Mouse (Mus musculus): ENCODE data around the gene Dact1.
A peak's percentile ranks its signal among the peaks of the same experiment; 100 is the strongest.

Gene Dact1

DNA sequence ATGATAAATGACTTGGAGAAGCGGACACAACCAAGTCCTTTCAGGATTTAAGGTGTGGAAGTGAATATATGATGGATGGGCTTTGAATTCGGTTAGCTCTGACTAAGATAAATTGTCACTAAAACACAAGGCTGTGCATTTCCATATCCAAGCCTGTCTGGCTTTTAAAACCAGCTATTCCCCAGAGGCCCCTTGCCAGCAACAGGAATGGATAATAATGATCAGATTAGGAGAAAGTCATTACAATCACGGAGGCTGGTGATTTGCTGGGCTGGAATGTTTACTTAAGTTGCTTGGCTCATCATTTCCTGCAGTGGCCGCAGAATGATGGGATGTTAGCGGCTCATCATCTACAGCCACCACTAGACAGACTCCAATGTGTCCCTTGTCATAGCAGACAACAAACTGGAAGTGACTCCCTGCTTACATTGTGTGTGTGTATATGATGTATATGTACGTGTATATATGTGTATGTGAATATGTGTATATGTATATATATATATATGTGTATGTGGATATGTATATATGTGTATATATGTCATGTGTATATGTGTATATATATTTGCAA lies 28.3 kb downstream of the Dact1 start:
- no peak for DNase-seq

DNA sequence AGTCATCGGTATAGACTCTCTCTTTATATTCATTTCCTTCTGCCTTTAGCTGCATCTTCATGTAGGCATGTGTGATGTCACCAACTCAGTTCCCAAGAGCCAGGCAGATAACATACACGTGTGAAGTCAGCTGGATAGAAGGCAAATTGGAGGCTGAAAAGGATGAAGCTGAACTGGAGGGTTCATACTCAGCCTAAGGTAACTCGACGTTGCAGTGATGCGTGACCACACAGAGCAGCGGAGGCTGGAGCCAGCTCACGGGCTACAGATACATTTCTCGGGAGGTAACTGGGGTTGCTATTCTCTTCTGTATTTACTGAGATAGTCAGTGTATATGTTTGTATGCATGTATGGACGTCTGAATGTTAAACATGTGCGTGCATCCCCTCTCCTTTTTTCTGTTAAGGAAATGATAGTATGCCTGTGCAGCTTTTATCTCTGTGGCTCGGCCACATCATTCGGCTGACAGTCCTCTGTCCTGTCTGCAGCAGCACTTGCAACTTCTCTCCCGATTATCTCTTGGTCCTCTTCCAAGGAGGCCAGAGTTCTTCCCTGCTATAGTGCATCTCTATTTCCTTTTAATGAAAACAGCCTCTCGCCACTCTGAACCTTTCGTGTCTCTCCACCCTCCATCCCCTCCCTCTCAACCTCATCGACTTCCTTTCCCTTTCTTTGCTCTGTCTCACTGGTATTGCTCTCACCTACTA lies 29.6 kb downstream of the Dact1 start:
- no peak for DNase-seq

DNA sequence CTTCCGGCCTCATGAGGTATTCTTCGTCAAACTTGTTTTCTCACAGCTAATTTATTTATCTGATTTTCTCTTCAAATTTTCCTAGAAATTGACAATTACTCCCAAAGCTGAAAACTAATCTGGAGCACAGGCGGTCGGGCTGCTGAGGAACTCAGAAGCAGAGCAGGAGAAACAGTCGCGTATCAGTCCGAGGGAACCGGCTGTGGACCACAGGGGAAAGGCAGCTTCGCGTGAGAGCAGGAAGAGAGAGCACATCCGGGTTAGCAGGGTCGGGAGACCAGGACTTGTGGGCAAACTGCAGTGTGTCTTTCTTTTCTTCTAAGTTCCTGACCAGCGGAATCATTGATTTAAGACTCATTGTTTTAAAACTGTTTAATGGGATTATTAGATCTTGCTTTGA lies 32.7 kb downstream of the Dact1 start:
- DNase-seq, result no peak

- DNase-seq, result no peak
These were observed 35.8 kb downstream of the Dact1 start for GRCm38 (mm10) chr12:71345471-71345870.

DNA sequence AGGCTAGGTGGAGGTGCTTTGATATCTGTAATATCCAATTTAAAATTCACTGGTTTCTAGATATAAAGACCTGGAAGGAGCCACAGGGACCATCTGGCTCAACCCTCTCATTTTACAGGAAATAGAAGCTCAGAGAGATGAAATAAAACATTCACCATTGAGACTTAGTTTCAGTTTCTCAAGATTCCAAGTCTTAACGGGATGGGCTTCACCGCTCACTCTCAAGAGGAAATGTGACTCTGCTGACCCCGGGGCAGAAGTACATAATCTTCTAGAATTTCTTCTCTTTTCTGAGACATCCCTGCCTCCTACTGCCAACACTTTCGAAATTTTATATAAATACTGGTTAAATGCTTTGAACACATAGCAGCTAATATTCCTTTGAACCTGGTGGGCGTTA lies 36.4 kb downstream of the Dact1 start:
- no peak for DNase-seq

- no peak for DNase-seq
These were observed 38.8 kb downstream of the Dact1 start for GRCm38 (mm10) chr12:71348401-71348896.

DNA sequence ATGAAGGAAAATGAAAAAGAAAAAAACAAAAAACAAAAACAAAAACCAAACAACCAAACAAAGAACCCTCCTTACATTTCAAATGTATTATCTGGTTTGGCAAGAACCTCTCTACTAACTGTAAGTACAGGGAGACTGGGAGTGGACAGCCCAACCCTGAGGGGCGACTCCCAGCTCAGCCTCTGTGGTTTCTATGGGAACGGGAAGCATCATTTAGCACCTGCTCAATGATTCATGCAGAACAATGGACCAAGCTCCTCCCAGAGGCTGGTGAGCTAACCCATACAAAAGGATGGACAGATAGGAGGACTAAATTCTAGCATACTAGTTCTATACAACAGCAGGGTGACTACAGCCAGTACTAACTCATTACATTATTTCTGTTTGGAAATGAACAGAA lies 40.4 kb downstream of the Dact1 start:
- DNase-seq, result no peak

- DNase-seq, result no peak
These were observed 45.0 kb downstream of the Dact1 start for GRCm38 (mm10) chr12:71354656-71355055.

- DNase-seq, result no peak
These were observed 45.4 kb downstream of the Dact1 start for GRCm38 (mm10) chr12:71355092-71355491.

- no peak for DNase-seq
These were observed 51.9 kb downstream of the Dact1 start for GRCm38 (mm10) chr12:71361616-71362015.

- no peak for DNase-seq
These were observed 52.7 kb downstream of the Dact1 start for GRCm38 (mm10) chr12:71362425-71362824.

- DNase-seq, result peak; percentile 30 to 49
These were observed 54.4 kb downstream of the Dact1 start for GRCm38 (mm10) chr12:71364106-71364505.

DNA sequence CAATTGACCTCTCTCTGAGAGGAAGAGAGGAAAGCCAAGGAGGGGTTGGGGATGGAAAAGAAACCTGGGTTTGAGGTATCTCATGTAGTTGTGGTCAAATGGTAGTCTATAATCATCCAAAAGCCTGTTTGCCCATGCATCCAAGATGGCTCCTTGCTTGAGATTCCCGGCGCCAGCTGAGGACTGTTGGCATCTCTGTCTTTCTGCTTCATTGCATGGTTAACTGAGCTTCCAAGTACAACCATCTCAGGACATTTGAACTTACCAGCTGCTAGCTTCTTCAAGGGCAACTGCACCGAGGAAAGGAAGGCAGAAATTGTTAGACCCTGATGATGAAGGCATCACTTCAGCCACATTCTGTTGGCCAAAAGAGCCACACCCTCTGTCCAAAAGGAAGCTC lies 54.8 kb downstream of the Dact1 start:
- no peak for DNase-seq

DNA sequence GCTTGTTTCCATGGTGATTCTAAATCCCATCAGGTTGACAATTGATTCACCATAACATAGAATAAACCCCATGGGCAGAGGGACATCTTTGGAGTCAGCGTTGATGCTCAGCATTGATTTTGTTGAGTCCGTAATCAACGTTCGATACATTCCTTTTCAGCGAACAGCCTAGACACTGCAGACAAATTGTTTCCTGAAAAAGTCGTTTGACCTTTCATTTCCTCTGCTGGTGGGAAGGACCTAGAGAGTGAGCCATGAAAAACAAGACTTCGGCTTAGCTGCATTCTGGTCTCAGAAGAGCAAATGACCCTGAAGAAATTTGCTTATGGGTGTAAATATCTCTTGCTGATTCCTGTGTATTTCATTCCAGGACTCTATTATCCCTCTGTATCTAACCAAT lies 55.5 kb downstream of the Dact1 start:
- DNase-seq, result no peak

- peak; percentile 68 to 73 for DNase-seq
These were observed 56.5 kb downstream of the Dact1 start for GRCm38 (mm10) chr12:71366175-71366574.

DNA sequence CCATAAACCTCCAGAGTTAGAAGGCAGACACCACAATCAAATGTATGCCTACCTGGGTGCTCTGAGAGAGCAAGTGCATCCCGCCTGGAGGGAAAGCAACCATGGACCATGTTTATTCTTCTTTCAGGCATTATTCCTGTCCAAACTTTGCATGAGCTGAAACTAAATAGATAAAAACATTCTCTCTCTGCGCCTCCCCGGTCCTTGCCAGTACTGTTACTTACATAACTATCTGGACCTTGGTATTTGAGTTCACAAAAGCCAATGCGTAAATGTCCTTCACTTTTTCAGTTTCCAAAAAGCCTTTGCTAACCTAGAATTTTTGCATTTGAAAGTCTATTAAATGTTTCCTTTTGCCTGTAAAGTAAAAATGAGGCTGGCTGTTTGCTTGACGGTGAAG lies 58.9 kb downstream of the Dact1 start:
- DNase-seq, result no peak
